Mouse (Mus musculus) lung, embryonic 16.5 days (tissue): Measurements from ENCODE around the gene Cdkl4. TPM values are rescaled to one million over a fixed set of nuclear protein-coding genes. Genes with fewer than 3 reads are reported as not detected.
"Not testable (repeated sequence)": the region's sequence is repeated elsewhere in the genome, so short reads cannot be mapped to it uniquely, and the experiment has no call there.

Experiments used
- ATAC-seq: fragments of 200-750 bp; cut with Nextera tagmentation; 2 replicates; pipeline ENCODE4 v1.8.0; 2017; ENCODE audit warnings: low read depth, mild to moderate bottlenecking, moderate library complexity
- H3K27ac ChIP-seq: fragments of 300-500 bp; sonication (generic); 2 replicates; pipeline ENCODE4 v1.5.1; 2014; ENCODE audit warnings: mild to moderate bottlenecking, control low read depth, low read length
- H3K27me3 ChIP-seq: fragments of 300-500 bp; sonication (generic); 2 replicates; pipeline ENCODE4 v1.6.1; 2014; ENCODE audit warnings: low read depth, low read length, mixed read lengths; ENCODE audit not compliant: control insufficient read depth, insufficient read depth
- H3K36me3 ChIP-seq: fragments of 300-500 bp; sonication (generic); 2 replicates; pipeline ENCODE4 v1.6.1; 2014; ENCODE audit warnings: low read length; ENCODE audit not compliant: control insufficient read depth, insufficient read depth
- H3K4me1 ChIP-seq: fragments of 300-500 bp; sonication (generic); replicated peaks from 2 replicates; pipeline ENCODE4 v1.6.1; 2014; ENCODE audit warnings: low read length, mixed read lengths; ENCODE audit not compliant: control insufficient read depth, insufficient read depth
- H3K4me2 ChIP-seq: fragments of 300-500 bp; sonication (generic); 2 replicates; pipeline ENCODE4 v1.6.1; 2014; ENCODE audit warnings: low read depth, low read length, control low read depth
- H3K4me3 ChIP-seq: fragments of 300-500 bp; sonication (generic); 2 replicates; pipeline ENCODE4 v1.5.1; 2014; ENCODE audit warnings: mild to moderate bottlenecking, low read length, control low read depth
- H3K9ac ChIP-seq: fragments of 300-500 bp; sonication (generic); 2 replicates; pipeline ENCODE4 v1.6.1; 2014; ENCODE audit warnings: low read length, control low read depth
- H3K9me3 ChIP-seq: fragments of 300-500 bp; sonication (generic); 2 replicates; pipeline ENCODE4 v1.6.1; 2016; ENCODE audit warnings: low read length; ENCODE audit not compliant: control insufficient read depth
- WGBS: fragments of 180-500 bp; shearing (Covaris S2); extraction: QIAGEN DNeasy Blood & Tissue Kit; methylation state at CpG from one replicate; pipeline ENCODE4 v1.1.7; 2014; 5-methylcytosine and 5-hydroxymethylcytosine counted together
- polyA plus RNA-seq: library from polyadenylated mRNA; unstranded; fragments of >200 nt; fragmentation: Nextera tagmentation; extraction: Ambion mirVana; gene quantifications from 2 replicates; pipeline ENCODE4 v1.2.1, GENCODE M21; 2015

Cdkl4 gene
- polyA plus RNA-seq, 1 experiment from 2014 or later: 2.3 TPM

DNA sequence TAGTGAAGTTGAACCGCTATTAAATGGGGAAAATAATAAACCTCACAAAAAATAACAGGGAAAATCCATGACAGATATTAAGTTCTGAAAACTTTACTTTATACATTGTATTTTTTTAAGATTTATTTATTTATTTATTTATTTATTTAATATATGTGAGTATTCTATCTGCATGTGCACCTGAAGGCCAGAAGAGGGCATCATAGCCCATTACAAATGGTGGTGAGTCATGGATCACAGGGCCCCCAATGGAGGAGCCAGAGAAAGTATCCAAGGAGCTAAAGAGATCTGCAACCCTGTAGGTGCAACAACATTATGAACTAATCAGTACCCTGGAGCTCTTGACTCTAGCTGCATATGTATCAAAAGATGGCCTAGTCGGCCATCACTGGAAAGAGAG is 7.9 kb downstream of the Cdkl4 start:
- H3K9me3 ChIP-seq, H3K27me3 ChIP-seq, H3K9ac ChIP-seq, ATAC-seq, H3K27ac ChIP-seq, H3K4me2 ChIP-seq, H3K4me1 ChIP-seq, H3K4me3 ChIP-seq, H3K36me3 ChIP-seq: not testable (repeated sequence)
- 94% methylated on average over 1 of the region's 2 CpGs for WGBS

- Histone ChIP-seq H3K9ac (no peak overlapping the region), H3K4me2 (no peak overlapping the region), H3K27ac (no peak overlapping the region), H3K9me3 (0 out of 2 replicates have a peak, but pooled peaks cover 2% of the 10 kb centered on the region), H3K4me3 (no peak overlapping the region), H3K4me1 (no peaks in the 10 kb centered on the region), H3K36me3 (no peaks in the 10 kb centered on the region), H3K27me3 (no peaks in the 10 kb centered on the region)
- 86% methylated on average over 6 of the region's 6 CpGs for WGBS
- no peak for ATAC-seq
Observed at GRCm38 (mm10) chr17:80568842-80569601, 8.6 kb downstream of the Cdkl4 start.

DNA sequence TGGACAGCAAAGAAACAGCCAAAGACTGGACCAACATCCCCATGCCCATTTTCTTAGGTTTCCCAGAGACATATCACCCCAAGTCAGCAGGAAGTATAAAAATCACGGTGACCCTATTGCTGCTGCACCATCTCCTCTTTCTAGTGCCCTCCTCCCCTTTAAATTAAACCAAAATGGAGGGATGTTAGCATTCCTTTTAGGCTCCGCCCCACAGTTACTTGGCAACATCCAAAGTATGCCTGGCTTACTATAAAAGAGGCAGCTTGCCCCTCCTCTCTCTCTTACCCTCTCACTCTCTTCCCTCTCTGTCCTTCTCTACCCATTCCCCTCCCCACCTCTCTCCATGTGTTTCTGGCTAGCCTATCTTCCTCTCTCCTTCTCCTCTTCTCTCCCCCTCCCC is 9.2 kb downstream of the Cdkl4 start:
- Histone ChIP-seq H3K9ac (no peak overlapping the region), H3K27me3 (no peaks in the 10 kb centered on the region), H3K4me3 (no peak overlapping the region), H3K36me3 (no peaks in the 10 kb centered on the region), H3K27ac (no peak overlapping the region), H3K4me2 (no peak overlapping the region), H3K9me3 (0 out of 2 replicates have a peak, but pooled peaks cover 2% of the 10 kb centered on the region), H3K4me1 (no peaks in the 10 kb centered on the region)
- ATAC-seq: no peak
- 80% methylated on average over 2 of the region's 2 CpGs for WGBS

GRCm38 (mm10) chr17:80564611-80564924 is 13.0 kb downstream of the Cdkl4 start:
- no peak overlapping the region for H3K9ac ChIP-seq
- H3K27me3 ChIP-seq: no peaks in the 10 kb centered on the region
- no peaks in the 10 kb centered on the region for H3K36me3 ChIP-seq
- 66% methylated on average over 3 of the region's 3 CpGs for WGBS
- no peak for ATAC-seq
- no peak overlapping the region for H3K27ac ChIP-seq
- H3K4me2 ChIP-seq: no peak overlapping the region
- H3K4me3 ChIP-seq: no peak overlapping the region
- H3K4me1 ChIP-seq: no peaks in the 10 kb centered on the region
- 0 out of 2 replicates have a peak, but pooled peaks cover 2% of the 10 kb centered on the region for H3K9me3 ChIP-seq

DNA sequence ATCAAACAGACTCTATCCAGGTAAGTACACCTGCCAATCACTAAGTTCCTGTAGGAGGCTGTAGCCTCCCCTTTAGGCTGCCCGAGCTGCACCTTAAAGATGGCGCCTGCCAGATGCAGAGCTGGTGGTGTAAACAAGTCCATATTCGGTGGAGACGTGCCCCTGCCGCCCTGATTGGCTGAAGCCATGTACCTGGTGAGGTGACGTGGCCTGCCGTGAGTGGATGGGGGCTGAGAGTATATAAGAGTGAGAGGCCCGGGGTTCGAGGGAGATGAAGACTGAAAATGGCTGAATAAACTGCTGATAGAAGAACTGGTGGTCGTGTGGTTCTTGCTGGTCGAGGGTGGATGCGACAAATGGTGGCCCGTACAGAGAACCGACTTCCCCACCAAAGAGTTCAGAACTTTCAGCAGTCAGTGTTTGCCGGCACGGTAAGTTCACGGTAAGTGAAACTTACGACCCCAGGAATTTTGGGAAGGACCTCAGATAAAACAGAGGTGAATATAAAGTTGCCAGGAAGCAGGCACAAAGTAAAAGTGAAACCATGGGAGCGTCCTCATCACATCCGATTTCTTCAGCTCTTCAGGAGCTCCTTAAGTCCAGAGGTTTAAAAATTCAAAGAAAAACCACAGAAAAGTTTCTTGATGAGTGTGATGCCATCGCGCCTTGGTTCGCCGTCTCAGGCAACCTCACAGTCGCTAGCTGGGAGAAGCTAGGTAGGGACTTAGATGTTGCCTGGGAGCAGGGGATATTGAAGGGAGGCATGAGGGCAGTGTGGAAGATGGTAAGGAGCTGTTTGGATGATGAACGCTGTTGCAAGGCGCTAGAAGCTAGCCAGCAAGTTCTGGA is 13.6 kb downstream of the Cdkl4 start:
- H3K36me3 ChIP-seq, ATAC-seq: not testable (repeated sequence)

GRCm38 (mm10) chr17:80562792-80563191 is 14.8 kb downstream of the Cdkl4 start:
- no peak overlapping the region for H3K27ac ChIP-seq
- 67% methylated on average over 5 of the region's 5 CpGs for WGBS
- no peak overlapping the region for H3K4me3 ChIP-seq
- ATAC-seq: no peak
- H3K4me1 ChIP-seq: no peaks in the 10 kb centered on the region
- 0 out of 2 replicates have a peak, but pooled peaks cover 2% of the 10 kb centered on the region for H3K9me3 ChIP-seq
- H3K9ac ChIP-seq: no peak overlapping the region
- H3K27me3 ChIP-seq: no peaks in the 10 kb centered on the region
- no peak overlapping the region for H3K4me2 ChIP-seq
- no peaks in the 10 kb centered on the region for H3K36me3 ChIP-seq

More for the DNA sequence above, 13.6 kb downstream of the Cdkl4 start:
- not testable (repeated sequence) for H3K27ac ChIP-seq, H3K4me3 ChIP-seq, H3K9ac ChIP-seq, H3K27me3 ChIP-seq, H3K9me3 ChIP-seq, H3K4me1 ChIP-seq, H3K4me2 ChIP-seq
- WGBS: 92% methylated on average over 27 of the region's 27 CpGs

- Histone ChIP-seq H3K4me1 (no peaks in the 10 kb centered on the region), H3K9me3 (no peaks in the 10 kb centered on the region), H3K27me3 (no peaks in the 10 kb centered on the region), H3K4me2 (peak overlapping the region; percentile 50), H3K9ac (no peak overlapping the region), H3K36me3 (no peaks in the 10 kb centered on the region), H3K27ac (no peak overlapping the region), H3K4me3 (peak overlapping the region; percentile 33)
- 16% methylated on average over 12 of the region's 12 CpGs for WGBS
- peak; percentile 63; the same call in 1 of the 2 replicates for ATAC-seq
Observed at GRCm38 (mm10) chr17:80560669-80561401, 16.8 kb downstream of the Cdkl4 start.

GRCm38 (mm10) chr17:80559745-80560144 is 17.9 kb downstream of the Cdkl4 start:
- no peaks in the 10 kb centered on the region for H3K9me3 ChIP-seq
- H3K36me3 ChIP-seq: no peaks in the 10 kb centered on the region
- H3K4me2 ChIP-seq: peak overlapping the region; percentile 50; the same call in 1 of the 2 replicates
- WGBS: 75% methylated on average over 4 of the region's 4 CpGs
- H3K4me1 ChIP-seq: no peaks in the 10 kb centered on the region
- no peak overlapping the region for H3K27ac ChIP-seq
- H3K27me3 ChIP-seq: no peaks in the 10 kb centered on the region
- no peak overlapping the region for H3K4me3 ChIP-seq
- no peak overlapping the region for H3K9ac ChIP-seq
- ATAC-seq: no peak

DNA sequence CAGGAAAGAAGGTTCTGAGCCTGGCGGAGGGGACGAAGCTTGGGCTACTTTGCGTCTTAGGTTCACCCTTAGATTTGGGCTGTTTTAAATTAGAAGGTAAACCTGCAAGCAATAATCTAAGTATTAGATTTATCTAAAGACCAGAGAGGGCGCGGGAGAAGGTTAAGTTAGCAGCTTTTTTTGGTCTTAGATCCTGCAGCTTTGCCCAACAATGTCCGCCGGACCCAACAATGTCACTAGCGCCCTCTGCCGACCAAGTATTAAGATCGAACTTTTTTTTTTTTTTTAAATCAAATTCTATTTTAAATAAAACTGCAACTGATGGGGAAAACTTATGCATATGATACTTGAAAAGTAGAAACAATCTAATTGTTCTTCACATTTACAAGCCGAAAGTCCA is 18.6 kb downstream of the Cdkl4 start:
- WGBS: 33% methylated on average over 11 of the region's 11 CpGs
- Histone ChIP-seq H3K4me2 (no peak overlapping the region), H3K27ac (no peak overlapping the region), H3K9me3 (no peaks in the 10 kb centered on the region), H3K4me1 (0 out of 2 replicates have a peak, but pooled peaks cover under 1% of the 10 kb centered on the region), H3K4me3 (no peak overlapping the region), H3K9ac (no peak overlapping the region), H3K36me3 (no peaks in the 10 kb centered on the region), H3K27me3 (no peaks in the 10 kb centered on the region)
- ATAC-seq: no peak
